Comparison of ENCODE assay signal across 21 mouse cellular contexts in genomic region chr12:16237498-16237897, GRCm38 (mm10).
DNase-seq lines count a peak whose midpoint lies in the region; ATAC-seq and TF ChIP-seq lines count a peak whose summit lies in the region.
"Had no signal": no experiment of that assay in that cellular context is flagged by ENCODE, and none has a peak within 500 bp of the region (broad histone marks: within the 10 kb centered on the region; RNA-seq: fewer than 3 reads in every experiment).

No protein-coding gene starts in this region.

- no peak overlapping the region for H3K27ac ChIP-seq in hindbrain, postnatal 0 days
- H3K27ac ChIP-seq in hindbrain, embryonic 12.5 days = no peak overlapping the region
- H3K27ac ChIP-seq in kidney, embryonic 14.5 days (ENCODE audit: low read depth, low read length) = no peak overlapping the region
- H3K27ac ChIP-seq: embryonic facial prominence, embryonic 15.5 days; forebrain, embryonic 10.5 days; heart, adult 2 months; hindbrain, embryonic 10.5 days; hindbrain, embryonic 15.5 days had no signal

- H3K4me2 ChIP-seq in hindbrain, postnatal 0 days (ENCODE audit: low read depth, low read length) = no peak overlapping the region
- H3K4me2 ChIP-seq in hindbrain, embryonic 12.5 days (replicated peaks) = no peak overlapping the region
- no peak overlapping the region for H3K4me2 ChIP-seq in kidney, embryonic 14.5 days (replicated peaks; ENCODE audit: low read depth, low read length)
- H3K4me2 ChIP-seq: embryonic facial prominence, embryonic 15.5 days; heart, embryonic 12.5 days; hindbrain, embryonic 15.5 days had no signal

- no peak overlapping the region for H3K4me3 ChIP-seq in hindbrain, postnatal 0 days (ENCODE audit: low read length)
- no peak overlapping the region for H3K4me3 ChIP-seq in hindbrain, embryonic 12.5 days
- no peak overlapping the region for H3K4me3 ChIP-seq in kidney, embryonic 14.5 days (ENCODE audit: low read length)
- H3K4me3 ChIP-seq: embryonic facial prominence, embryonic 15.5 days; erythroblast, embryonic 14.5 days; forebrain, embryonic 10.5 days; heart, adult 2 months; heart, embryonic 12.5 days; hindbrain, embryonic 10.5 days; hindbrain, embryonic 15.5 days had no signal

- WGBS in hindbrain, postnatal 0 days = 69% methylated on average over 5 of the region's 5 CpGs
- WGBS in hindbrain, embryonic 12.5 days = 91% methylated on average over 5 of the region's 5 CpGs
- WGBS in kidney, embryonic 14.5 days = 83% methylated on average over 5 of the region's 5 CpGs

- H3K9me3 ChIP-seq in hindbrain, postnatal 0 days (ENCODE audit: low read length) = no peaks in the 10 kb centered on the region
- no peaks in the 10 kb centered on the region for H3K9me3 ChIP-seq in hindbrain, embryonic 12.5 days (replicated peaks)
- H3K9me3 ChIP-seq in kidney, embryonic 14.5 days (ENCODE audit: control insufficient read depth, low read length) = no peaks in the 10 kb centered on the region
- H3K9me3 ChIP-seq: embryonic facial prominence, embryonic 15.5 days; forebrain, embryonic 10.5 days; heart, embryonic 12.5 days; hindbrain, embryonic 10.5 days; hindbrain, embryonic 15.5 days had no signal

- no peak for ATAC-seq in hindbrain, postnatal 0 days
- no peak for ATAC-seq in hindbrain, embryonic 12.5 days (ENCODE audit: low FRiP score)
- no peak for ATAC-seq in kidney, embryonic 14.5 days (ENCODE audit: low FRiP score, low TSS enrichment)
- ATAC-seq in megakaryocyte-erythroid progenitor cell, adult 5-6 weeks (replicated peaks; ENCODE audit: low FRiP score, low TSS enrichment, poor library complexity, severe bottlenecking) = no peak
- ATAC-seq: forebrain, embryonic 14.5 days; inflammation-experienced regulatory T-cells, adult 6 months; intestine, postnatal 0 days had no signal

- H3K27me3 ChIP-seq in hindbrain, postnatal 0 days (ENCODE audit: insufficient read depth, low read length) = no peaks in the 10 kb centered on the region
- no peaks in the 10 kb centered on the region for H3K27me3 ChIP-seq in hindbrain, embryonic 12.5 days
- no peaks in the 10 kb centered on the region for H3K27me3 ChIP-seq in kidney, embryonic 14.5 days (ENCODE audit: control insufficient read depth, insufficient read depth, low read length)
- H3K27me3 ChIP-seq: embryonic facial prominence, embryonic 15.5 days; heart, embryonic 12.5 days; hindbrain, embryonic 15.5 days had no signal

- peak; percentile 18 for DNase-seq in hindbrain, postnatal 0 days (ENCODE audit: low spot score)
- peak; percentile 56 for DNase-seq in cerebellum, adult 11-12 months
- peak; percentile 70 for DNase-seq in cerebellum, adult 9-10 months
- peak; percentile 73 to 80 for DNase-seq in cerebellum, postnatal 25 days
- no peak for DNase-seq in heart, adult 18-20 months
- DNase-seq: adrenal gland, postnatal 14 days; embryo, embryonic 11 days; heart, adult 2 months; kidney, adult 8-10 months had no signal

- no peak overlapping the region for H3K9ac ChIP-seq in hindbrain, postnatal 0 days (replicated peaks; ENCODE audit: low read length)
- H3K9ac ChIP-seq in hindbrain, embryonic 12.5 days = no peak overlapping the region
- H3K9ac ChIP-seq in kidney, embryonic 14.5 days (ENCODE audit: low read depth, low read length) = no peak overlapping the region
- H3K9ac ChIP-seq: embryonic facial prominence, embryonic 15.5 days; heart, embryonic 12.5 days; hindbrain, embryonic 15.5 days had no signal

- no peak for TF ChIP-seq CTCF in hindbrain, postnatal 0 days (IDR thresholded peaks at IDR 0.05; ENCODE audit: low read depth)

- H3K36me3 ChIP-seq in hindbrain, postnatal 0 days (ENCODE audit: insufficient read depth, low read length) = no peaks in the 10 kb centered on the region
- no peaks in the 10 kb centered on the region for H3K36me3 ChIP-seq in hindbrain, embryonic 12.5 days
- no peaks in the 10 kb centered on the region for H3K36me3 ChIP-seq in kidney, embryonic 14.5 days (ENCODE audit: control insufficient read depth, insufficient read depth, low read length)
- H3K36me3 ChIP-seq: embryonic facial prominence, embryonic 15.5 days; forebrain, embryonic 10.5 days; heart, embryonic 12.5 days; hindbrain, embryonic 10.5 days; hindbrain, embryonic 15.5 days had no signal

- H3K4me1 ChIP-seq in hindbrain, postnatal 0 days (ENCODE audit: insufficient read depth, low read length) = no peaks in the 10 kb centered on the region
- H3K4me1 ChIP-seq in hindbrain, embryonic 12.5 days = no peaks in the 10 kb centered on the region
- 0 out of 2 replicates have a peak, but pooled peaks cover under 1% of the 10 kb centered on the region for H3K4me1 ChIP-seq in kidney, embryonic 14.5 days (ENCODE audit: control insufficient read depth, insufficient read depth, low read length)
- H3K4me1 ChIP-seq: embryonic facial prominence, embryonic 15.5 days; forebrain, embryonic 10.5 days; heart, embryonic 12.5 days; hindbrain, embryonic 10.5 days; hindbrain, embryonic 15.5 days had no signal

Comparison
In these comparisons a context has a peak if more than half of its experiments do, and no peak if none do; other contexts are left out.
1. DNase-seq: peak in hindbrain, postnatal 0 days (single experiment), cerebellum, adult 11-12 months (single experiment), cerebellum, adult 9-10 months (single experiment) and cerebellum, postnatal 25 days (2 of 2); none in heart, adult 18-20 months (0 of 2).